Mouse (Mus musculus) cerebellum, postnatal 4 days (tissue): ENCODE results near the gene Rasl2-9.
A peak's percentile ranks its signal among the peaks of the same experiment; 100 is the strongest.
"Not testable (repeated sequence)": the region's sequence is repeated elsewhere in the genome, so short reads cannot be mapped to it uniquely, and the experiment has no call there.

Experiments
- DNase-seq, 2 experiments: peaks; one replicate each; pipeline ENCODE4 v3.0.0; 2022; ENCODE audit warnings: low spot score in 2 of 2, mixed read lengths in 1 of 2

Rasl2-9 gene

GRCm38 (mm10) chr7:5125549-5126406, at the start of gene Rasl2-9:
TSS of gene Rasl2-9 (minus strand) at chr7:5125950.
- DNase-seq, result peak; percentile 70 to 81

- not testable (repeated sequence) for DNase-seq
Measured at GRCm38 (mm10) chr7:5149570-5149969, 23.8 kb upstream of the Rasl2-9 start, which contains the start of gene Vmn1r55. TSS of gene Vmn1r55 (minus strand) at chr7:5149670.

GRCm38 (mm10) chr7:5125078-5125477, 672 bp downstream of the Rasl2-9 start:
- DNase-seq, result no peak

GRCm38 (mm10) chr7:5116850-5117249, 8.9 kb downstream of the Rasl2-9 start, which contains the start of gene Rfpl4:
TSS of gene Rfpl4 (minus strand) at chr7:5116950.
- no peak for DNase-seq

GRCm38 (mm10) chr7:5112701-5113100, 13.0 kb downstream of the Rasl2-9 start:
- no peak for DNase-seq

GRCm38 (mm10) chr7:5109301-5109700, 16.4 kb downstream of the Rasl2-9 start:
- no peak for DNase-seq

- DNase-seq, result no peak
Measured at GRCm38 (mm10) chr7:5108272-5108671, 17.5 kb downstream of the Rasl2-9 start.

- DNase-seq, result no peak
Measured at GRCm38 (mm10) chr7:5102564-5102963, 23.2 kb downstream of the Rasl2-9 start.

GRCm38 (mm10) chr7:5101066-5101663, 24.6 kb downstream of the Rasl2-9 start:
- no peak for DNase-seq

GRCm38 (mm10) chr7:5099796-5100195, 26.0 kb downstream of the Rasl2-9 start:
- DNase-seq, result no peak

GRCm38 (mm10) chr7:5098769-5099168, 27.0 kb downstream of the Rasl2-9 start:
- no peak for DNase-seq

- no peak for DNase-seq
Measured at GRCm38 (mm10) chr7:5092831-5093510, 32.8 kb downstream of the Rasl2-9 start.

- DNase-seq, result no peak
Measured at GRCm38 (mm10) chr7:5092381-5092780, 33.4 kb downstream of the Rasl2-9 start.

GRCm38 (mm10) chr7:5091008-5091728, 34.6 kb downstream of the Rasl2-9 start:
- DNase-seq, result no peak

- DNase-seq, result no peak
Measured at GRCm38 (mm10) chr7:5089853-5090252, 35.9 kb downstream of the Rasl2-9 start.

GRCm38 (mm10) chr7:5087886-5088285, 37.9 kb downstream of the Rasl2-9 start:
- DNase-seq, result no peak

GRCm38 (mm10) chr7:5086921-5087440, 38.8 kb downstream of the Rasl2-9 start:
- no peak for DNase-seq

GRCm38 (mm10) chr7:5085512-5085911, 40.2 kb downstream of the Rasl2-9 start:
- DNase-seq, result no peak

- no peak for DNase-seq
Measured at GRCm38 (mm10) chr7:5083325-5084105, 42.2 kb downstream of the Rasl2-9 start.

- no peak for DNase-seq
Measured at GRCm38 (mm10) chr7:5081939-5082338, 43.8 kb downstream of the Rasl2-9 start.

GRCm38 (mm10) chr7:5081241-5081640, 44.5 kb downstream of the Rasl2-9 start:
- DNase-seq, result no peak
